Mouse (Mus musculus): ENCODE data around the gene Cx3cr1.

The Cx3cr1 gene

GRCm38 (mm10) chr9:119854170-119854569 is 215.5 kb downstream of the Cx3cr1 start:
- DNase-seq (ENCODE audit: low read depth) = no peak

- no peak for DNase-seq (ENCODE audit: low read depth)
These were observed 216.4 kb downstream of the Cx3cr1 start for GRCm38 (mm10) chr9:119853071-119853846.

- no peak for DNase-seq (ENCODE audit: low read depth)
These were observed 217.2 kb downstream of the Cx3cr1 start for GRCm38 (mm10) chr9:119852347-119853030.
